Mouse (Mus musculus) myocyte (in vitro differentiated cells): ENCODE measurements around the gene Map4k5.

ENCODE experiments used
- E2F4 ChIP-seq: IDR thresholded peaks from one replicate; pipeline ENCODE4 v1.6.1; 2011; ENCODE audit warnings: mild to moderate bottlenecking, control low read depth, moderate library complexity; ENCODE audit not compliant: insufficient read depth
- MAX ChIP-seq: IDR thresholded peaks from one replicate; pipeline ENCODE4 v1.6.1; 2011; ENCODE audit warnings: low read depth, mild to moderate bottlenecking, control low read depth
- POLR2A ChIP-seq: IDR thresholded peaks from one replicate; pipeline ENCODE4 v1.6.1; 2011; ENCODE audit warnings: low read depth, mild to moderate bottlenecking, control low read depth, moderate library complexity; ENCODE audit not compliant: insufficient read length
- POLR2AphosphoS2 ChIP-seq: IDR thresholded peaks from one replicate; pipeline ENCODE4 v1.6.1; 2011; ENCODE audit warnings: low read depth, control low read depth; ENCODE audit not compliant: insufficient read length

- TF ChIP-seq E2F4, result no peak
- no peak for TF ChIP-seq POLR2A
- no peak for TF ChIP-seq POLR2AphosphoS2
- no peak for TF ChIP-seq MAX
Observed at GRCm38 (mm10) chr12:69926716-69927115, 33.7 kb upstream of the Map4k5 start.
